Mouse (Mus musculus) cerebellum, postnatal 36 days (tissue): ENCODE results near the gene Atg4d.
"Not testable (repeated sequence)": the region's sequence is repeated elsewhere in the genome, so short reads cannot be mapped to it uniquely, and the experiment has no call there.

Experiments used
- DNase-seq, 2 experiments: peaks; one replicate each; pipeline ENCODE4 v3.0.0; 2021 to 2022; ENCODE audit warnings: mixed read lengths in 2 of 2

The Atg4d gene

DNA sequence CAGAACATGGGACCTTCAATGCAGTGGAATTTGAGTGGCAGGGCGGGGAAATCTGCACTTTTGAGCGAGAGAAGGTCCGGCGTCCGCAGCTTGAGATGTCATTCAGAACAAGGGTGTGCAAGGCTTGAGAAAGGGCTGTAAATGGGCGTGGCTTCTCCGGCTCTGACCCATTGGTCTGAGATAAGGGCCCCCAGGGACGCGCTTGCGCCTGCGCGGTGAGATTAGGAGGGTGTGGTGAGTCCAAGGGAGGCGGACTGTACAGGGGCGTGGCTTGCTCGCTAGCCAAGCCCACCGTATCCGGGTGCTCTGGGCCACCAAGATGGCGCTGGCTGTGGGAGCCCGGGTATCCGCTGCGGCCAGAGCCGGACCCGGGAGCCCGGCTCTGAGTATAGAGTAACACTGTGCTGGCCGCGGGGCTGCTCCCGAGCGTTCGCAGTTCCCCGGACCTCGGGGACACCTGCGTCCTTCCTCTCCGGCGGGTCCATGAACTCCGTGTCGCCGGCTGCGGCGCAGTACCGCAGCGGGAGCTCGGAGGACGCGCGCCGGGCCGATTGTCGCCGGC lies at the start of gene Atg4d:
Gene Atg4d, plus strand, starts transcription at position 294 of the 562 bp plus-strand sequence.
- peak; percentile 98 to 99 for DNase-seq

DNA sequence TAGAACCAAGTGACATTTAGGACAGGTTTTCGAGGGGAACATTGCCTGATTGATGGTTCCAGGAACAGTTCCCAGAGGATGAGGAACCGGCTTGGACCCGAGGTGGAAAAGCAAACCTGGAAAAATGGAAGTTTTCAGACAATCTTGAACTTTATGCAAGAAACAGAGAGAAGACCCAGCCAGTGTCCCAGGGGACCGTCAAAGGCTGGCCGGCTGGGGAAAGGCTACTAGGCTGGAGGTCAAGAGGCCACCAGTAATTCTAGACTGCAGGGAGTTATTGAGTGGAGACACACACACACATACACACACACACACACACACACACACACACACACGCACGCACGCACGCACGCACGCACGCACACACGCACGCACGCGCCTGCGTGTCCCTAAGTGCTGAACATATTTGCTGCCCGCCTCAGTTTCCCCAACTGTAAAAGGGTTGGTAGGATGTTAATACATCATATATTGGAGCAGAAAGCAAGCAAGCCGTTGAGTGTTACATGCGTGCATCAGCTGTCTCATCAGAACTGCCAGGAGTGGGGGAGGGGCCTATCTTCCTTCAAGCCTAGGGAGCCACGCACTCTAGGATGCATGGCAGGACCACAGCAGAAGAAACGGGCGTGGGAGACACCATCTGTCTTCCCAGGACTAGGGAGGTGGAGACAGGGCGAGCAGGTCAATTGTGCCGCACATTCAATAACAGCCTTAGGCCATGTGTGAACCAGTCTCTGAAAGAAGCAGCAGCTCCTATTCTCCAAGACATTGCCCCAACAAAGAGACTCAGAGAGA lies 48.8 kb upstream of the Atg4d start:
- peak in 1 of 2 experiments; percentile 35 for DNase-seq

DNA sequence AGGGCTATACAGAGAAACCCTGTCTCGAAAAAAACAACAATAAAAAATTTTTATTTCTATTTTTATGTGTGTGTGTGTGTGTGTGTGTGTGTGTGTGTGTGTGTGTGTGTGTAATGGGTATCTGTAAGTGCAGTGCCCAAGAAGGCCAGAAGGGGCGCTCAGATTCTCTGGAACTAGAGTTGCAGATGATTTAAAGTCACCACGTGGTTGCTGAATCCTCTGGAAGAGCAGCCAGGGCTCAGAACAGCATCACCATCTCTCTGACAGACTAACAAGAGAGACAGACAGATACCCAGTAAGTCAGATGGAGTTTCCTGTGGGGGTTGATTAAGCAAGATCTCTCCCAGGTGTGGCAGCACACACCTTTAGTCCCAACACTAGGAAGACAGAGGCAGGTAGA lies 45.3 kb upstream of the Atg4d start:
- DNase-seq = no peak

DNA sequence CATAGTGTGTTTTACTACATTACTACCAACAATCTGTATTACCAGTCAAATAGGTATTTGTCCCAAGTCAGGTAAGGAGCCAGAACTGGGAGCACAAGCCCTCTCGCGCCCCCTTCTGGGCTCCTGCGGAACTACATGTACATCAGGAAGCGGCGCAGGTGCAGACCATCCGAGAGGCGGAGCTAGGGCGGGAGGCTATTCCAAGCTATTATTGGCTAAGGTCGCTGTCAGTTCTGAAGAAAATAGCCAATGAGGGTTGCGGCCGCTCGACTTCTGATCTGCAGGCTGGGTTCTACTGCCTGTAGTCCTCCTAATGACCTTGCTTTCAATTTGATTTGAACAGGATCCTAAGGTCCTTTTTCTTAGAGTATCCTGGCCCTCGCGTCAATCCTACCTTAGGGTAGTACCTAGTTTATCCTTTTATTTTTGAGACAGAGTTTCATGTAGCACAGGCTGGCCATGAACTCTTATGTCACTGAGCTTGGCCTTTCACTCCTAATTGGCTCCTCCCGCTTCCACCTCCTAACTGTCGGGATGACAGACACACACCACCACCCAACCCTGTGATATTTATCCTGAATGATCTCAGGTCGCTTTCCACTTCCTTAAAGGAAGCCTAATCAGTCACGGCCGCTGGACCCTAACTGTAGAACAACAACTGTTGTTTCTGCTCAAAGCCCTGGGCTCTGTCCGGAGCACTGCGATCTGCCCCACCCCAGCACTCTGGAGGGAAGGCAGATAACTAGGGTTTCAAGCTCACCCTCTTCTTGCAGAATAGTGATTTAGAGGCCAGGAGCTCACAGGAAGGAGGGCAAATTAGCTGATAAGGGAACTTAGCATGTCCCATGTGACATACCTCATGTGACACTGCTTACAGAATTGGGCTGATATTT lies 44.4 kb upstream of the Atg4d start:
- DNase-seq = peak; percentile 98 to 99

DNA sequence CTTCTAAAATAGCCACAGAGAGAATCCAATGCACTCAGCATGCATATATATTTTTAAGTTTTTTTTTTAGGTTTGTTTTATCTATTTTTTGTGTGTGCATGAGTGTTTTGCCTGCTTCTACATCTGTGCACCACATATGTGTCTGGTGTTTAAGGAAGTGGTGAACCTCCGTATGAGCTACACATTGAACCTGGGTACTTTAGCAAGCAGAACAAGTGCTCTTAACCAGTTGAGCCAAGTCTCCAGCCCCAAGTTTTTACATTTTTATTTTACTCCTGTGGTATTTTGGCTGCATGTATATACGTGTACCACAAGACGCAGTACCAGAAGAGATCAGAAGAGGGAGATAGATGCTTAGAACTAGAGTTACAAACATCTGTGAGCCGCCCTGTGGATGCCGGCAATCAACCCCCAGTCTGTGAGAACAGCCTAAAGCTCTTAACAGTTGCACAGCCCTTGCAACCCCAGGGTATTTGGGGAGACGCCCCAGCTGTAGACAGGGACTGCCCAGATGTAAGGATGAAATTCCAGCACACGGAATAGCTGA lies 43.6 kb upstream of the Atg4d start:
- no peak for DNase-seq

DNA sequence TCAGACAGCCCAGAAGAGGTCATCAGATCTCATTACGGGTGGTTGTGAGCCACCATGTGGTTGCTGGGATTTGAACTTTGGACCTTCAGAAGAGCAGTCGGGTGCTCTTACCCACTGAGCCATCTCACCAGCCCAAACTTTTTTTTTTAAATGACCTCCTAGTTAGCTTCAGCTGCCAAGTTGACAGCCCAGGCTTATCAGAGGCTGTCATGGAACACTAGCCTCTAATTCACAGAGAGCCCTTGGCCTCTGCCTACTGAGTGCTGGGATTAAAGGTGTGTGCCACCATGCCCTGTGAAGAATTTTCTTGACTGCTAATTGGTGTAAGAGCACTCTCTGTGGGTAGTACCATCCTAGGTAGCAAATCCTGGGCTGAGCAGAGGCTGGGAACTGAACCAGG lies 41.6 kb upstream of the Atg4d start:
- not testable (repeated sequence) for DNase-seq

DNA sequence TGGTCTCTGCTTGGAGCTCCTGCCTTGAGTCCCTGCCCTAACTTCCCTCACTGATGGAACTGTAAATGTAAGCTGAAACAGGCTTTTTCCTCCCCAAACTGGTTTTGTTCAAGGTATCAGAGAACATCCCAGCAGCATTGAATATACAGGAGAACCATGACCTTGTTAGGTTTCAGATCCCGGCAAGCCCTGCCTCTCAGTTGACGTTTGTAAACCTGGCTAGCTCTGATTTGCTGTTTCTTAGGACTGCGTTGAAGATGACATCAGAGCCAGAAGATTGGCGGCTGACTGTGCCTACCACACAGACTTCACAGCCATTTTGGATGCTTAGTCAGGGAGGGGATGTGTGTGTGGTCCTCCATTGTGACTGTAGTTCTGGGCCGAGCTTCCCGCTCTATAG lies 41.2 kb upstream of the Atg4d start:
- DNase-seq = no peak

DNA sequence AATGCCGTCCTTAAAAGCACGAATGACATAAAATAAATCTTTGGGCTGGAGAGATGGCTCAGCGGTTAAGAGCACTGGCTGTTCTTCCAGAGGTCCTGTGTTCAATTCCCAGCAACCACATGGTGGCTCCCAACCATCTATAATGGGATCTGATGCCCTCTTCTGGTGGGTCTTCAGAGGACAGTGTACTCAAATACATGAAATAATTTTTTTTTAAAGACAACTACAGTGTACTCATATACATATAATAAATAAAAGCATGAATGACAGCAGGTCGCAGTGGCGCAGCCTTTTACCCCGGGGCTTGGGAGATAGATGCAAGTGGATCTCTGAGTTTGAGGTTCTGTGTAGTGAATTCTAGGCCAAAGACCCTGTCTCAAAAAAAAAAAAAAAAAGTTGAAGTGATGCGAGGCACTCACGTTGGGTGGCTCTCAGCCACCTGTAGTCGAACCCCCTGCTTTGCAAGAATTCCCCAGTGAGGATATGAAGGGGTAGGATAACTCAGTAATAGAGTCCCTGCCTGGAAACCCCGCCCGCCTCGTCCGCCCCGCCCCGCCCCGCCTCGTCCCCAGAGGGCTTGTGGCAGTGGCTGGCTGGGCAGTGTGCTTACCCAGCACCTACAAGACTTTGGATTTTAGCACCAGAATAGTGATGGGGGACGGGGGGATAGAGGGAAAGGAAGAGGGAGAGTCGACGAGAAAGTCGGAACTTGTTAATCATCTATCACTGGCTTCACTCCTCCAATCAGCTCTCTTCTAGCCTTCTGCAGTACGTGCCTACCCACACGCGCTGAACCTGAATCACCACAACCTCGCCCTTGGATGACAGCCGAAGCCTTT lies 40.3 kb upstream of the Atg4d start:
- DNase-seq = peak in 1 of 2 experiments; percentile 34

DNA sequence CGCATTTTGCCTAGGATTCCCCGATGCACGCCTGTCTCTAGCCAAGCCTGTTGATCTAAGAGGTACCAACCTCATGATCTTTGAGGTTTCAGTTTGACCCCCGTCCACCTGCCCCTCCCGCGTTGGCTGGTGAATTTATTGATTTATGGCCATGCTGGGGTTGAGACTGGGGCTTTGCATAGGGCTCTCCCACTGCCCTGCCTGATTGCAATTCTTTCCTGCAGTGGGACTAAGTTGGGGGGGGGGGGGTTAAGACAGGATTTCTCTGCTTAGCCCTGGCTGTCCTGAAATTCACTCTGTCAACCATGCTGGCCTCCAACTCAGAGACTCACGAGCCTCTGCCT lies 39.7 kb upstream of the Atg4d start:
- no peak for DNase-seq

DNA sequence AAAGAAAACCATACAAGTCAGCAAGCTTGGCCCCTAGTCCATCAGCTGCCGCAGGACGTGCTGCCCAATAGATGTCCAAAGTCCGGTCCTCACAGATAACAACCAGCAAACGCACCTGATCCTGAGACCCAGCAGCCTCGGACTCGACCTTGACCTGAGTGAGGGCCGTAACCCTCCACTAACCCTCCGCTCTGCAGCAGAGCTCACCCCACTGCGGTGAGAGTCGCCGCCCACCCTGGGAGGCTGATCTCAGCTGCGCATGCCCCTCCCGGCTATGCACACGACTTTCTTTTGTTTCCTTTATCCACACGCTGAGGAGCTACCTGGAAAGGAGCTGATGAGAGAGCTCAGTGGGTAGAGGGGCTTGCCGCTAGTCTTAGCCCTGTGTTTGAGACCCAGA lies 37.8 kb upstream of the Atg4d start:
- DNase-seq = no peak

DNA sequence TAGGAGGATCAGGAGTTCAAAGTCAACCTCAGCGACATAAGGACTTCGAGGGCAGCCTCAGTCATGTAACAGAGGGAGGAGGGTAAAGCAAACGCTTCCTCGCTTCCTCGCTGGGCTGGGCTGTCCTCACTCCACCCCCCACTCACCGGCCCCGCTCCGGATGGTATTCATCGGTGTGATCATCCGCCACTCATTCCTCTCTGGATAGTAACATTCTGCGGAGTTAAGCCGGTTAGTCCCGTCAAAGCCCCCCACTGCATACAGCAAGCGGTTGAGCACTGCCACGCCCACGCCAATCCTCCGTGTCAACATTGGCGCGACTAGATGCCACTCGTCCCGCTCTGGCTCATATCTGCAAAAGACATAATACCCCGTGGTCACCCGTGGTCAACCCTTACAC lies 33.5 kb upstream of the Atg4d start:
- no peak for DNase-seq

DNA sequence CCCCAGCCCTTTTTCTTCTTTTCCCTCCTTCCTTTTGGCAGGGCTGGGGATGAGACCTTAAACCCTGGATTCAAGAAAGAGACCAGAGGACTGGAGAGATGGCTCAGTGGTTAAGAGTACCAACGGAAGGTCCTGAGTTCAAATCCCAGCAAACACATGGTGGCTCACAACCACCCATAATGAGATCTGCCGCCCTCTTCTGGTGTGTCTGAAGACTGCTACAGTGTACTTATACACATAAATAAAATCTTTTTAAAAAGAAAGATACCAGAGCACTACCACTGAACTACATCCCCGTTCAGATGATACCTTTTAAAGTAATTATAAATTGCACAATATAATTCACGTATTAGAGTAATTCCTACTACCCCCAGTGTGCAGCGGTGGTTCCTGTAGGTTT lies 32.2 kb upstream of the Atg4d start:
- DNase-seq = no peak

DNA sequence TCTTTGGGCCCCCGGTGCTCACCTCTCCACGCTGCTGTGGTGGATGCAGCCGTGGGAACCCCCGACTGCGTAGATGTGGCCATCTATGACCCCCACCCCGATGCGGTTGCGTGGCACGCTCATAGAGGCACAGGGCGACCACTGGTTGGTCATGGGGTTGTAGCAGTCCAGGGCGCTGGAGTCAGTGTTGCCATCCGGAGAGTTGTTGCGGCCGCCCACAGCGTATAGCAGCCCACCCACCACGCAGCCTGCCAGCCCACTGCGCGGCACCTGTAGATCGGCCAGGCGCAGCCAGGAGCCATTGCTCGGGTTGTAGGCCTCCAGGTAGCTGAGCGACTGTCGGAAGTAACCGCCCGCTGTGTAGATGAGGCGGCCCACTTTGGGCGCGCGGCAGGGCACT lies 31.7 kb upstream of the Atg4d start:
- no peak for DNase-seq

DNA sequence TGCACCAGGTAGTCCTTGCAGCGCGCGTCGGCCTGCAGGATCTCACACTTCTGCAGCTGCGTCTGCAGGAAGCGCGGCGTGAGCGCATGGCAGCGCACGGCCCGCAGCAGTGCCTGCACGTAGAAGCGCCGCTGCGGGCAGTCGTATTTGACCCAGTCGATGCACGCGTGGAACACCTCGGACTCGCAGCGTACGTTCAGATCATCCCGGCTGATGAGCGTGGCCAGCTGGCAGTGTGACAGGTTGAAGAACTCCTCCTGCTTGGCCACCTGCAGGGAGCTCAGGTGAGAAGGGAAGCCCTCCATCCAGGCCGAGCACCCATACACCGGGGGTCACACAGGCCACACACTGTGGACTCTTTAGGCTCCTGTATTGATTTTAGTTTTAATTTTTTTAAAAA lies 31.3 kb upstream of the Atg4d start:
- DNase-seq = no peak

DNA sequence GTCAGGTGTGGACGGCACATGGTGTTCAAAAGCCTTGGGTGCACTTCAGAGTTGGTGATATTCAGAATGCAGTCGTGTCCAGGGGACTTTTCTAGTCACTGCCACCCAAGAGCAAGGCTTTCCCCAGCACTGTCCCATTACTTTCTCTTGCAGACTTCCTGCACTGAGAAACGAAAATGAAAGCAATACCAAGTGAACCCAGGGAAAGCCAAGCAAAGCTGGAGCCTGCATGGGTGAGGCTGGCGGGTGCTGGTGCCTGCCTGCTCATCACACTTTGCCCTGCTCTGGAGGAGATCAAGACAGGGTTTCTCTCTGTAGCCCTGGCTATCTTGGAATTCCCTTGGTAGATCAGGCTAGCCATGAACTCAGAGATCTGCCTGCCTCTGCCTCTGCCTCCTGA lies 29.8 kb upstream of the Atg4d start:
- no peak for DNase-seq

DNA sequence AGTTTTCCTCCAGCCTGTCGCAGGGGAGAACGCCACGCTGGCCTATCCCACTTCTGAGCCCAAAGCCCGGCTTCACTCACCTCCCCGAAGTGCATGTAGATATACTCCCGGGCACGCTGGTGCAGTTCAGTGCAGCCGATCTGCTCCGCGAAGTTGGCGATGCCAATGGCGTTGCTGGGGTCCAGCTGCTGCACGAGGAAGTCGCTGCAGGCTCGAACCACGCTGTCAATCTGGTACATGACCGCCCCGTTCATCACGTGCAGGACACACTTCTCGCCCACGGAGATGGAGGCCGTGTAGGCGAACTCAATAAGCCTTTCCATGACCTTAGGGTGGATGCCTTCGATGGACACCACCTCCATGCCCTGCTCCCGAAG lies 28.1 kb upstream of the Atg4d start:
- peak in 1 of 2 experiments; percentile 29 for DNase-seq

DNA sequence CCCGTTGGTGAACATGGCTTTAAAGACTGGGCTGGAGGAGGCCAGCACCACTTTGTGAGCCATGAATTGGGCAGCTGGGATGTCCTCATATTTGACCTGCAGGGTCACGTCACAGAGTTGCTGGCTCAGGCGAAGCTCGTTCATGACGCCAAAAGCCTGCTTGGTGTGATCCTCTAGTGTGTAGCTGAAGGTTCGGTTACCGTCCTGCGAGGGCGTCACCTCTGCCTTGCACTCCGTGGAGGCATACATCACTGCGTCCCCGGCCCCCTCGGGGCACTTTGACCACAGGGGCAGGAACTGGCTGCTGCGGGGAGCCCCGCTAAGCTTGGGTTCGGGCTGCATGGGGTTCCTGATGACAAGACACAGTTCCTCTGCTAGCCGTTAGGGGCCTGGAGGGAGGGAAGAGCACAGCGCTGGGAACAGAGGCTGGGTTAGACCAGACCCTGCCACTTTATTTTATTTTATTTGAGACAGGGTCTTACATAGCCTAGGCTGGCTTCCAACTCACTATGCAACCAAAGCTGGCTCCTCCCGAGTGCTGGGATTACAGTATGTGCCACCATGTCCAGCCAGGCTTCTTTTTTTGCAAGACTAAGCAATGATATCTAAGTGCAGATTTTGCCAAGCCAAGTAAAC lies 27.6 kb upstream of the Atg4d start:
- DNase-seq = peak; percentile 33 to 36

DNA sequence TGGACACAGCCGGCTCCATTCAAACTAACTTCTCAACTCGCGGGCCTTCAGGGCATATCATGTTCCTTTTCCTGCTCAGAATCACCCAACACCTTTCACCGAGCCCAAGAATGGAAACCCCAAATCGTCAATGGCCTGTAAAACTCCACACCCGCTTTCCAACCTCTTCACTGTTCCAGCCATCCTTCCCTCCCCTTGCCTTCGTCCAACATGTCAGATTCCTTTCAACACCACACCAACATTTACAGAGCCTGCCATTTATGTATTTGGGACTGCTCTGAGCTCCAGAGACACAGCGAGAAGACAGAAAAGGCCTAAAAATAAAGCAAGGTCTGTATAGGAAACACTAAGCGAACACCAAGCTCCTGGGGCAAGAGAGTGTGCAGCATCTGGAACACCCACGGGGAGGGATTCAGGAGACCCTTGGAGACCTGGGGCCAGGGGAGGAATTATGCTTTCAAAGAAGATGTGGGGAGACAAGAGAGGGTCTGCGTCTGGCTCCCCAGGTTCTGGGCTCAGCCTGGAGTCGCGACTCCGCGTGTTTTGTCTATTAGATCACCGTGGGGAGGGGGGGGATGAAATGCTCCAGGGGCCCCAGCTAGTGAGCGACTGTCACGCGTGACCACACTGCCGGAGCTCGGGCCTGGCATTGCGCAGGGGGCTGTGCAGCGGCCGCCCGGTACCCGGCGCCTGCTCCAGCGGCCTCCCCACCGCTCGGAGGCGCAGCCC lies 26.9 kb upstream of the Atg4d start:
- DNase-seq = peak in 1 of 2 experiments; percentile 42

DNA sequence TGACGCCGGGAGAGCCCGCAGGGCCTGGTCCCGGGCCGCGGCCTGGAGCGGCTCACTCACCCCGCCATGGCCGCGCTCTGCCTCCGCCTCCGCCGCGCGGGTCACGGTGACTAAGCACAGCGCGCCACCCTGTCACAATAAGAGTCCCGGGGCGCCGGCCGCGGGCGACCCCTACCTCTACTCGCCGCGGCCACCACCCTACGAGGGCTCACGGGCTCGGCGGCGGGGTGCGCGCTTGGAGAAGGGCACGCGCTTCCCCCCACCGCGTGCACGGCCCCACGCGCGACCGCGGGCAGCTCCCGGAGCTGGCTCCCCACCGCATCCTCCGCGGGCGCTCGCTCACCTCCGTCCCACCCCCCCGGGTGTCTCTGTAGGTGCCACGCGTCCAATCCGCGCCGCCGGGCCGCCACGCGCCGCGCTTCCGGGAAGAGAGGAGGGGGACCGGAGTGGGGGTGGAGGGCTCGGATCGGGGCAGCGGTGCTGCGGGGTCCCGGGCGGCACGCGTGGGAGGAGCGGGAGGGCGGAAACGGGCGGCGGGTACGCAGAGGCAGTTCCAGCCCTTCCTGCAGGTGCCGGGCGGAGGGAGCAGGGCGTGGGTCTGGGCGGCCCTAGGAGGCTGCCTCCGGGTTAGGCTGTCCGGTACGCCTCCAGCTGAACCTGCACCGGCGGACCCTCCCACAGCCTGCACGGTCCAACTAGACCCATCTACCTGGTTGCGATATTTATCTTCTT lies 26.2 kb upstream of the Atg4d start, which contains the start of gene Keap1:
Gene Keap1, minus strand, starts transcription at position 629 of the 732 bp plus-strand sequence.
- DNase-seq = peak; percentile 81 to 82

DNA sequence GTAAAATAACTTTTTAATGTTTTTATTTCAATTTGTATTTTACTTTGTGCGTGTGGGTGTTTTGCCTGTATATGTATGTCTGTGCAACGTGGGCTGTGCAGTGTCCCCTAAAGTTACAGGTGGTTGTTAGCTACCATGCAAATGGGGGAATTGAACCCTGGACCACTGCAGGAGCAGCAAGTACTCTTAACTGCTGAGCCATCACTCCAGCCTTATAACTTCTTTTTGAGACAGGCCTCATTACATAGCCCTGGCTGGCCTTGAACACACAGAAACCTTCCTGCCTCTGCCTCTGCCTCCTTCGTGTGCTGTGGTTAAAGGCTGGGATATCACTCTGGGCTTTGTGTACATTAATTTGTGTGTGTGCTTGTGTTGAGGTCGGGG lies 25.6 kb upstream of the Atg4d start:
- no peak for DNase-seq

DNA sequence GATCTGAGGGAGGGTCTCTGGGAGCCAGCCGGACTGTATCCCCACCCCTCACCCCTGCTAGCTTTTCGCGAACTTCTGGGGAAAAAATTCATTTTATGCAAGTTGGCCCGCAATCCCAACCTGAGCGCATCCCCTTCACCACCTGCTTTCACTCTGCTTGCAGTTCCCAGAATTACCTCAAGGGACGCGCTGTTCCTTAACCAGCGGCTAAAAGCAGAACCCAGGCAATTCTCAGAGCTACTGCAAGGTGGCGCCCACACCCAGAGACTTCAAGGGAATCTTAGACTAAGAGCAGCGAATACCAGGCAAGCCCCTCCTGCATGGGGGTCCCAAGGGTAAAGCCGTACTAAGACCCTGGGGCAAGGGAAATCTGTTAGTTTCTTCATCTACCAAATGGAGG lies 23.8 kb upstream of the Atg4d start:
- peak; percentile 84 to 91 for DNase-seq
